Mouse (Mus musculus) embryo, embryonic 11.5 days (tissue): ENCODE measurements around the gene Dnah7a.
"Not testable (repeated sequence)": the region's sequence is repeated elsewhere in the genome, so short reads cannot be mapped to it uniquely, and the experiment has no call there.

Experiments
- DNase-seq: peaks from one replicate; pipeline ENCODE4 v3.0.0-alpha.2; 2012; ENCODE audit warnings: low read depth, low spot score

Dnah7a gene

GRCm38 (mm10) chr1:53704164-53704563 is 2.4 kb downstream of the Dnah7a start:
- DNase-seq = no peak

- not testable (repeated sequence) for DNase-seq
Measured at GRCm38 (mm10) chr1:53664268-53664667, 42.3 kb downstream of the Dnah7a start.

- no peak for DNase-seq
Measured at GRCm38 (mm10) chr1:53639865-53640794, 66.5 kb downstream of the Dnah7a start.

DNA sequence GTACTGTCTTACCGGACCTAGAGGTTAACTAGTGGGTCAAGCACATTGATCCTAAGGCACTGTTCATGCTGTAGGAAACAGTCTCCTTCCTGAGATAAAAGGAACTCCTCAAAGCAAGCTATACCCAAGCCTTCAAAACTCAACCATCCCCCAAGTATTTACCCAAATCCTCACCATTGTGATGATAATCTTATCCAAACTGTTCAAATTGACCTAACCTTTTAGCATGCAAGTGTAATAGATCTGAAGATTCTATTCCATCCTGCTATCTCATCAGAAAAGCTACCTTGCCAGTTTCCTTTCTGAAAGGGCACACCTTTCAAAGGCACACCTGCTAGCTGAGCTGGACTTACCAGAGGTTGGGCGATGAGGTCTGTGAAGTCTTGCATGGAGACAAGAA is 70.9 kb downstream of the Dnah7a start:
- DNase-seq = not testable (repeated sequence)

DNA sequence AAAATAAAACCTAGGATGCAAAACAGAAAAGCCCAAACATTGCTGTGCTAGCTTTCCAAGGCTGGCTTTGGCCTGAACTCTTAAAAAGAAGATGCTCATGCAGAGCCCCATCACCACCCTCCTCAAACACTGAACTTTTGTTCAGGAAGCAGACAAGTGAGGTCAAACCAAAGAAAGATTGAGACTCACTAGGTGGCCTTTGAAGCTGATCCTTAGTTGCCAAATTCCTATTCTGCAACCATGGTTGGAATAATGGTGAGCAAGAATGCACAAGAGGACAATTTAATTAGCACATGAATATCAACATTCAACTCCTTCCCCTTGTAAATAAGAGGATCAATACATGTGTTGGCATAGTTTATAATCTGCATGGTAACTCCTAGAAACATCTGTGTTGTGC is 74.5 kb downstream of the Dnah7a start:
- not testable (repeated sequence) for DNase-seq

GRCm38 (mm10) chr1:53630011-53630410 is 76.6 kb downstream of the Dnah7a start:
- DNase-seq = no peak

- DNase-seq = no peak
Measured at GRCm38 (mm10) chr1:53613486-53613885, 93.1 kb downstream of the Dnah7a start.

GRCm38 (mm10) chr1:53581326-53581725 is 125.3 kb downstream of the Dnah7a start:
- not testable (repeated sequence) for DNase-seq

DNA sequence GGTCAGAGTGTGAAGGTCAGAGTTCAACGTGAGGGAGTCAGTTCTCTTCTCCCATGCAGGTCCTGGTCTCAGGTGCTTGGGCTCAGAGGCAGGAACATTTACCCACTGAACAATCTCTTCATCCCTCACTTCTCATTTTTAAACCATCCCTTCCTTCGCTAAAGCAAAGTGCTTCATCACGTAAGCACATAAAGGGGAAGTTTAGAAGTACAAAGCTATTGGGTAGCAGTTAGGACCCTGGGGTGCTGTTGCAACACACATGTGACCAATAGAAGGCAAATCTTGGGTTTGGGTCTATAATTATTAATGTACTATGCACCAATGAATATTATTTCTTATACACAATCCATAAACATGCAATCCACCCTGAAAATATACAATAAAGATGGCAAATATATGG is 148.7 kb downstream of the Dnah7a start:
- DNase-seq = not testable (repeated sequence)

- DNase-seq = not testable (repeated sequence)
Measured at GRCm38 (mm10) chr1:53547018-53547417, 159.6 kb downstream of the Dnah7a start.

- DNase-seq = not testable (repeated sequence)
Measured at GRCm38 (mm10) chr1:53538356-53538755, 168.2 kb downstream of the Dnah7a start.

GRCm38 (mm10) chr1:53534826-53535225 is 171.8 kb downstream of the Dnah7a start:
- not testable (repeated sequence) for DNase-seq

GRCm38 (mm10) chr1:53526021-53526420 is 180.6 kb downstream of the Dnah7a start:
- DNase-seq = not testable (repeated sequence)

GRCm38 (mm10) chr1:53473699-53474098 is 232.9 kb downstream of the Dnah7a start:
- no peak for DNase-seq

DNA sequence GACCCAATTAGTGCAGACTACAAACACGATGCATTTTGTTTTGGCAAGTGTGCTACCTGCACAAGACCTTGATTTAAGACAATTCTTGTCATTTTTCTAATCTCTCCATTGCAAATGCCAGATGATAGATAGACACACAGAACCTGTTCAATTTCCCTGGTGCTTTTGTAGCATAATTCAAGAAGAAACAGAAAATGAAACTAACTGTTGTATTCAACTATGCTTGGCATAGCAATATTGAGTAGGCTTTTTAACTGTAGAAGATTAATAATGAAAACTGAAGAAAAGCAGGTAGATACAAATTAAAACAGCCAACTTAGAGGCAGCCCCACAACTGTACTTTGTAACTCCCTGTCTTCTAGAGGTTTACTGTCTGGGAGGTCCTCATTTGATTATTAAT is 234.5 kb downstream of the Dnah7a start:
- DNase-seq = not testable (repeated sequence)

DNA sequence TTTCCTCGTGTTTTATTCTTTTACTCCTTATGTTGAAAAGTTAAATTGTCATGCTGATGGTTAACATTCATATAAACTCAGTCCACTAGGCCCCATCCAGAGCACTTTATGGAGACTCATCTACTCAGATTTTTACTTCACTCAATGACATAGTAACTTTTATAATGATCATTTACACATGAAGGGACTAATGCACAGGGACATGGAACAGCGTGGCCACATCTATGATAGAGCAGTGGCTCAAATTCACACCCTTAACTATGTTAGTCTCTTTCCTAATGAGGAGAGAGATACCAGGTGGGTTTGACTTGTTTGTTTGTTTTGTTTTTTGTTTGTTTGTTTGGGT is 239.3 kb downstream of the Dnah7a start:
- no peak for DNase-seq

GRCm38 (mm10) chr1:53466524-53467324 is 239.9 kb downstream of the Dnah7a start:
- not testable (repeated sequence) for DNase-seq

DNA sequence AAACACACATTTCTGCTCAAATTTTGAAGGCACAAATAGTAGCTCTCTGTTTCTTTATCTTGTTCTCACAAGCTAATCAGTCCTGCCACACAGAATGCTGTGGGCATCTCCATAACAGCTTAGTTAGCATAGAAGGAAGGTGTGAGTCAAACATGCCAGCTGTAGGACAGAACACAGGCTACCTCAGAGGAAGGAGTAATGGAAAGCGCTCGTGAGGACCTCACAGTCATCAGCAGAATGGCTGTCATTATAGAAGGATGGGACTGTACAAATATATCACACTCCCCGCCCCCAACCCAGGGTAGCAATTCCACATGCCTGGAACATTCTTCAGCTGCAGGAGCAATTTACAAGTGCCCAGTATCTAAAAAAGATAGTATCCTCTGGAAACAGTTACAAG is 267.4 kb downstream of the Dnah7a start:
- not testable (repeated sequence) for DNase-seq

GRCm38 (mm10) chr1:53432433-53432832 is 274.2 kb downstream of the Dnah7a start:
- not testable (repeated sequence) for DNase-seq

GRCm38 (mm10) chr1:53405803-53406325 is 300.7 kb downstream of the Dnah7a start:
- no peak for DNase-seq

GRCm38 (mm10) chr1:53393936-53394760 is 312.4 kb downstream of the Dnah7a start:
- not testable (repeated sequence) for DNase-seq
